Mouse (Mus musculus): ENCODE measurements around the gene Caprin1. TPM values are rescaled to one million over a fixed set of nuclear protein-coding genes. Genes with fewer than 3 reads are reported as not detected.

Caprin1 gene
- total and polyA plus RNA-seq, 3 experiments = 203 to 570 (median 513) TPM

DNA sequence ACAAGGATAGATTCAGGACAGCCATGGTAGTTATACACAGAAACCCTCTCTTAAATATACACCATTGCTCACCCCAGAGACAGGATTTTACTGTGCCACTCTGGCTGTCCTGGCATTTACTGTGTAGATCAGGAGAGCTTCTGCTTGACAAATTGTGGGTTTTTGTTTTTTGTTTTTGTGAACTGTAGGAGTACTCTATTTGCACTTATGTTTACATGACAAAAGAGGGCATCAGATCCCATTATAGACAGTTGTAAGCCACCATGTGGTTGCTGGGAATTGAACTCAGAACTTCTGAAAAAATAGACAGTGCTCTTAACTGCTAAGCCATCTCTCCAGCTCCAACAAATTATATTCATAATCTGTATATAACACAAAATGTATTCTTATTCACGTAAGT lies 5.4 kb downstream of the Caprin1 start:
- peaks cover 52% of the 10 kb centered on the region for H3K4me1 ChIP-seq (ENCODE audit: insufficient read depth, low read depth, low read length)
- ATAC-seq (ENCODE audit: extremely low read depth, insufficient number of reproducible peaks, low FRiP score, poor library complexity, severe bottlenecking) = no peak
- TF ChIP-seq CTCF (IDR thresholded peaks at IDR 0.05; ENCODE audit: low read depth, low read length) = no peak
- TF ChIP-seq TAL1 (conservative IDR thresholded peaks at IDR 0.05; ENCODE audit: low read depth, low read length) = no peak
- H3K4me3 ChIP-seq (ENCODE audit: low read depth, low read length) = peak overlapping the region; percentile 16; the same call in 1 of the 2 replicates
- H3K36me3 ChIP-seq (replicated peaks) = peaks cover 65% of the 10 kb centered on the region
- H3K9me3 ChIP-seq (replicated peaks) = no peaks in the 10 kb centered on the region
- no peaks in the 10 kb centered on the region for H3K27me3 ChIP-seq (ENCODE audit: insufficient read depth, low read length)
- no peak for DNase-seq (ENCODE audit: low spot score)

DNA sequence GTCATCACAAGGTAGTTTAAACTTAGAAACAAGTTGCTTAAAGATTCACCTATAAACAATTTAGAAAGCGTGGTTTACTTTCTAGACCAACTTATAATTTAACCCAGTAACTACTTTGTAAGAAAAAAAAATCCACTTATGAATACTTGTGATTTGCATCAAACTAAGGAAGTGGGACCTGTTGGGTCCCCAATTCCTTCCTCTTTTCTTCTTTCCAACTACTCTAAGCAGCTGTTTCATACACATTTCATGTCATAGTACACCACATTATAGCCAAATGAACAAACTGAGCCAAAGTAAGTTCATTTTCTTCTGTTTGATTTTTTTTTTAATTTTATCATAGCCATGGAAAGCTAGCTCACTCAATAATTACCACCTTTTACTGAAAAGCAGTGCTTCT lies 11.7 kb downstream of the Caprin1 start:
- H3K36me3 ChIP-seq (replicated peaks) = peaks cover 70% of the 10 kb centered on the region
- ATAC-seq (ENCODE audit: extremely low read depth, insufficient number of reproducible peaks, low FRiP score, poor library complexity, severe bottlenecking) (no peak), DNase-seq (ENCODE audit: low spot score) (no peak)

DNA sequence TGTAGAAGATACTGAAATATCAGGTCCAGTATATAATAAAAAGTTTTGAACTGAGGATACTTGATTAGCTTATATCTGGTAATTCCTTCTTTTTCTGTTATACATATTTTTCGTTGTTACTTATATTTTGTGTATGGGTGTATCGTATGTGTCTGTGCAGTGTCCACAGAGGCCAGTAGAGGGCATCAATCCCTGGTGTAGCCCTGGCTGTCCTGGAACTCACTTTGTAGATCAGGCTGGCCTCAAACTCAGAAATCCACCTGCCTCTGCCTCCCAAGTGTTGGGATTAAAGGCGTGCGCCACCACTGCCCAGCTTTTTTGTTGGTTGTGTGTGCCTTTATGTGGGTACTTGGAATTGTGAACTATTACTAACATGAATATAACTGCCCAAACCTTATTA lies 12.8 kb downstream of the Caprin1 start:
- ATAC-seq (ENCODE audit: extremely low read depth, insufficient number of reproducible peaks, low FRiP score, poor library complexity, severe bottlenecking) (no peak), DNase-seq (ENCODE audit: low spot score) (no peak)
- peaks cover 69% of the 10 kb centered on the region for H3K36me3 ChIP-seq (replicated peaks)
- H3K9me3 ChIP-seq (replicated peaks) = no peaks in the 10 kb centered on the region
- H3K4me3 ChIP-seq (ENCODE audit: low read depth, low read length) = no peak overlapping the region
- no peaks in the 10 kb centered on the region for H3K27me3 ChIP-seq (ENCODE audit: insufficient read depth, low read length)
- peaks cover 19% of the 10 kb centered on the region for H3K4me1 ChIP-seq (ENCODE audit: insufficient read depth, low read depth, low read length)
- TF ChIP-seq GATA2 (IDR thresholded peaks at IDR 0.05; ENCODE audit: borderline replicate concordance, low read depth, low read length) = no peak
- no peak for TF ChIP-seq GATA1 (IDR thresholded peaks at IDR 0.05; ENCODE audit: borderline replicate concordance, low read length)
- no peak for TF ChIP-seq TAL1 (conservative IDR thresholded peaks at IDR 0.05; ENCODE audit: low read depth, low read length)
- no peak for TF ChIP-seq POLR2AphosphoS5 (IDR thresholded peaks at IDR 0.05; ENCODE audit: insufficient replicate concordance, low read depth, low read length)

More for the DNA sequence above, 11.7 kb downstream of the Caprin1 start:
- no peaks in the 10 kb centered on the region for H3K9me3 ChIP-seq (replicated peaks)
- no peak overlapping the region for H3K4me3 ChIP-seq (ENCODE audit: low read depth, low read length)
- peaks cover 28% of the 10 kb centered on the region for H3K4me1 ChIP-seq (ENCODE audit: insufficient read depth, low read depth, low read length)
- H3K27me3 ChIP-seq (ENCODE audit: insufficient read depth, low read length) = no peaks in the 10 kb centered on the region
- TF ChIP-seq GATA2 (IDR thresholded peaks at IDR 0.05; ENCODE audit: borderline replicate concordance, low read depth, low read length) (no peak), TAL1 (conservative IDR thresholded peaks at IDR 0.05; ENCODE audit: low read depth, low read length) (no peak)

DNA sequence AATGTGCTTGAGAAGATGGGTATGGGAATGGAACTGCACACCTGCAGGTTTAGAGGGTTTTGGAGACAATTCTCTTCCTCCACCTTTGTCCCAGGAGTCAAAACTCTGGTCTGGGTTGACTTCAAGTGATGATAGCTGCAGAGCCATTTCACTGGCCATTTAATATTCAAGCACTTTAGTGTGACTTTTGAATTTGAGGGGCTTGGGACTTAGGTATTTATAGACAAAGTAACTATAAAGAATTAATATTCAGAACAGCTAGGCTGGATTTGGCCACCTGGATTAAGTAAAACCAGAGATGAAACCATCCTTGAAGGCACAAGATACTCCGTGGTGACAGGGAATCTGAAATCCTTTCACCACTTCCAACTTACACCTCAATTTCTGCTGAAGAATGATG lies 35.0 kb downstream of the Caprin1 start:
- Histone ChIP-seq H3K4me3 (ENCODE audit: low read depth, low read length) (no peak overlapping the region; the same call in 1 of the 2 replicates), H3K27me3 (ENCODE audit: insufficient read depth, low read length) (no peaks in the 10 kb centered on the region), H3K4me1 (ENCODE audit: insufficient read depth, low read depth, low read length) (peaks cover 19% of the 10 kb centered on the region), H3K9me3 (replicated peaks) (no peaks in the 10 kb centered on the region), H3K36me3 (replicated peaks) (peaks cover 50% of the 10 kb centered on the region)
- ATAC-seq (ENCODE audit: extremely low read depth, insufficient number of reproducible peaks, low FRiP score, poor library complexity, severe bottlenecking) (no peak), DNase-seq (ENCODE audit: low spot score) (no peak)
- no peak for TF ChIP-seq TAL1 (conservative IDR thresholded peaks at IDR 0.05; ENCODE audit: low read depth, low read length)
- no peak for TF ChIP-seq CTCF (IDR thresholded peaks at IDR 0.05; ENCODE audit: low read depth, low read length)
- no peak for TF ChIP-seq POLR2AphosphoS5 (IDR thresholded peaks at IDR 0.05; ENCODE audit: insufficient replicate concordance, low read depth, low read length)
- no peak for TF ChIP-seq GATA2 (IDR thresholded peaks at IDR 0.05; ENCODE audit: borderline replicate concordance, low read depth, low read length)
- no peak for TF ChIP-seq GATA1 (IDR thresholded peaks at IDR 0.05; ENCODE audit: borderline replicate concordance, low read length)

DNA sequence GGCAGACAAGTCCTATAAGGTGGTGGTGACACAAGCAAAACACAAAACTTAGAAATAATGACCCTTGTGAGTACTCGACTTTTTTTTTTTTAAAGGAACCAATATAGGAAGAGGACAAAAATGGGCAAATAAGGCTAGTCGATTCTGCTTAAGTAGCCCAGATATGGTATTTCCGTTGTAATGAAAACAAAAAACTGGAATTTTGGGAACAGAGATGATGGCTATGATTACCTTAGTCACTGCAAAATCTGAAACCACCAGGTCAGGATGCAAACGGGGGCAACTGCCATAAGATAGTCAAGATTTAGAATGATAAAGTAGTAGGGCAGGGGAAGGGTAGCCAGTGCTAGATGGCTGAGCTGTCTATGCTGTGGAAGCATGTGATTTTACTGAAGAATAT lies 35.5 kb downstream of the Caprin1 start:
- no peaks in the 10 kb centered on the region for H3K9me3 ChIP-seq (replicated peaks)
- DNase-seq (ENCODE audit: low spot score) (no peak), ATAC-seq (ENCODE audit: extremely low read depth, insufficient number of reproducible peaks, low FRiP score, poor library complexity, severe bottlenecking) (no peak)
- peaks cover 19% of the 10 kb centered on the region for H3K4me1 ChIP-seq (ENCODE audit: insufficient read depth, low read depth, low read length)
- TF ChIP-seq GATA1 (IDR thresholded peaks at IDR 0.05; ENCODE audit: borderline replicate concordance, low read length) = no peak
- no peak for TF ChIP-seq GATA2 (IDR thresholded peaks at IDR 0.05; ENCODE audit: borderline replicate concordance, low read depth, low read length)
- TF ChIP-seq CTCF (IDR thresholded peaks at IDR 0.05; ENCODE audit: low read depth, low read length) = no peak
- TF ChIP-seq POLR2AphosphoS5 (IDR thresholded peaks at IDR 0.05; ENCODE audit: insufficient replicate concordance, low read depth, low read length) = no peak
- no peak for TF ChIP-seq TAL1 (conservative IDR thresholded peaks at IDR 0.05; ENCODE audit: low read depth, low read length)
- H3K4me3 ChIP-seq (ENCODE audit: low read depth, low read length) = peak overlapping the region; percentile 75
- peaks cover 50% of the 10 kb centered on the region for H3K36me3 ChIP-seq (replicated peaks)
- H3K27me3 ChIP-seq (ENCODE audit: insufficient read depth, low read length) = no peaks in the 10 kb centered on the region

DNA sequence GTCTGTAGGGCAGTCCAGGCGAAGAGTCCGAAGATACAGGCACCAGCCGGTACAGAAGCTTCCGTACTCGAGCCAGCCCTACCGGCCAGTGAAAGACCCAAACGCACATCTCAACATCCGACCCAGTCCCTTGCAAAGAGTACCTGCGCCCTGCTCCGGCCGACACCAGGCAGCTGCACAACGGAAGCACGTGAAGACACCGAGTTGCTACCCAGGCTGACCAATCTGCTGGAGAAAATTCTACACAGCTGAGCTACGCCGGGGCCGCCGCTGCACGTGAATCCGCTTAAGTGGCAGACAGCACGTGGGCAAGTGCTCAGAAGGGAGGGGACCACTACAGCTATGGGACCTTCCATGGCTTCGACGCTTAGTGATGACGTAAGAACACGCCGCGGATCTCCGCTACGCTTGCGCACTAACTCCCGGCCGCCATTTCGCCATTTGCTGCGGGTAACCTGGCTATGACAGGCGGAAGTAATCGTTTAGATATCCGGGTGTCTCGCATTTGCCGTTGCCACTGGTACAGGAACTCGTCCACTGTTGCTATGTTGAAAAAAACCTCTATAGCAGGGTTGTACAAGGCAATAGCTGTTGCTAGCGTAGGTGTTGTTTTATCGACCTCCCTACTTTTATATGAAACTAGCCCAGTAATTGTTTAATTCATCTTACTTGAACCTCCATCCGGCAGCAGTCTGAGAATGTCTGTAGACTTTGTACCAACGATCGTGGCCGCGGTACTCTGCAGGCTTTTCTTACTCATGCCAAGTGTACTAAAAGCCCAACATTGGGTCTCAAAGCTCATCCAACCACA lies 36.3 kb downstream of the Caprin1 start, which contains the start of gene Nat10:
Gene Nat10, minus strand, starts transcription at position 365 of the 811 bp plus-strand sequence.
- H3K9me3 ChIP-seq (replicated peaks) = no peaks in the 10 kb centered on the region
- TF ChIP-seq GATA2 (IDR thresholded peaks at IDR 0.05; ENCODE audit: borderline replicate concordance, low read depth, low read length) (no peak), POLR2AphosphoS5 (IDR thresholded peaks at IDR 0.05; ENCODE audit: insufficient replicate concordance, low read depth, low read length) (peak; percentile 95)
- DNase-seq (ENCODE audit: low spot score) = peak; percentile 82
- peak within 1 kb of the TSS; percentile 75 for H3K4me3 ChIP-seq (ENCODE audit: low read depth, low read length)
- H3K4me1 ChIP-seq (ENCODE audit: insufficient read depth, low read depth, low read length) = peaks cover 22% of the 10 kb centered on the region
- H3K36me3 ChIP-seq (replicated peaks) = peaks cover 50% of the 10 kb centered on the region
- peak; percentile 86 for ATAC-seq (ENCODE audit: extremely low read depth, insufficient number of reproducible peaks, low FRiP score, poor library complexity, severe bottlenecking)
- no peaks in the 10 kb centered on the region for H3K27me3 ChIP-seq (ENCODE audit: insufficient read depth, low read length)
